Mouse (Mus musculus): ENCODE results near the gene Plpp3.

Gene Plpp3

GRCm38 (mm10) chr4:105156955-105157275, 232 bp upstream of the Plpp3 start:
- in situ Hi-C loops (cut with MboI; ENCODE audit: low sequenced_read_pairs): loop anchor here (10.0 kb wide), 1 partner anchor 158 kb away; no protein-coding TSS in a partner anchor

DNA sequence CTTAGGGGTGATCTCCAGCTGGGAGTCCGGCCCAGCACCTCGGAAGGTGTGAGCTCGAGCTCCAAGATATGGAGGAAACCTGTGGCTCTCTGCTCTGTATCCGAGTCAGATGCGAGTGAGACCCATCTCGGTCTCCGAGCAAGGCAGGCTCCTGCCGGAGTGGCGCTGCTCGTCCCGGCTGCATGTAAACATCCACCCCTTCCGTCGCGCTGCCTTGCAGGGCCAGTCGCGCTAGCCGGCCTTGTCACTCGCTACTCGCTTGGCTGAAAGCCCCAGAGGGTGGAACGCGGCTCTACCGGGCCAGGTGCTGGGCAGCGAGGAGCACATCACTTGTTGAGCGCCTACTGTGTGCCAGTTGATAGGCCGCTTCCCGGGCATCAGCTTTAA, 1.0 kb downstream of the Plpp3 start:
- in situ Hi-C loops (cut with MboI; ENCODE audit: low sequenced_read_pairs): loop anchor here (10.0 kb wide), 1 partner anchor 157 kb away; no protein-coding TSS in a partner anchor

- in situ Hi-C loops (cut with MboI; ENCODE audit: low sequenced_read_pairs): loop anchor here (10.0 kb wide), 1 partner anchor 156 kb away; no protein-coding TSS in a partner anchor
Measured at GRCm38 (mm10) chr4:105158651-105159530, 1.7 kb downstream of the Plpp3 start.

DNA sequence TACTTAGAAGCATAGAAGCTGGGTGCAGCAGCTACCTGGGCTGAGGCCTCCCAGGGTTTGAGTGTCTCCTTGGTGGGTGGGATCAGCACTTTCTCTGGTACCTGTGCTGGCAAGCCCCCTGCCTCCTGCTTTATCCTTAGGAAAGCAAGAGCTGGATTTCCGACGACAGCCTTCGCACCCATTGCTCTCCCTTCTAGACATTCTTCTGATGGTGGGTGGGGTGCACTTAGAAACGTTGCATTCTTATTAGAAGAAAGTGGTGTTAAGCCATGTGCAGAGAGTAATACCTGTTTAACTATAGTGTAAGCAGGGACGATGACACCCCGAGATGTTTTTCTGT, 2.4 kb downstream of the Plpp3 start:
- in situ Hi-C loops (cut with MboI; ENCODE audit: low sequenced_read_pairs): loop anchor here (10.0 kb wide), 1 partner anchor 155 kb away; no protein-coding TSS in a partner anchor

GRCm38 (mm10) chr4:105160470-105160869, 3.3 kb downstream of the Plpp3 start:
- in situ Hi-C loops (cut with MboI; ENCODE audit: low sequenced_read_pairs): no loop called here

DNA sequence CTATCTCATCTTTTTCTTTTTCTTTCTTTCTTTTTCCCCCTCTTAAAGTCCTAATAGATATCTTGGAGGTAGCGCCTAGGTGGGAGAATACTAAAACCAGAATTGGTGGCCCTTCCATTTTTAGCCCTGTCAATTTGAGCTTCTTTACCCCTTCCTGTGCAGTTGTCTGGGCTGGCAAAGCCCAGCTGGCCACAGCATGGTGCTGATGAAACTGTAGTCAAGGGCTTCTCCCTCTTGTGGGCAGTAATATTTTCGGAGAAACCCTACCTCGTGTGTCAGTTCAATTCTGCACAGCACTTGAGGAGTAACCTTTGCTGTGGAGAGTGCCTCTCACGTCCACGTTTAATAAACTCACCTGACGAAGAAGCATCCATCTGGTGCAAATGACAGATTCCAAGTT, 4.9 kb downstream of the Plpp3 start:
- in situ Hi-C loops (cut with MboI; ENCODE audit: low sequenced_read_pairs): no loop called here

DNA sequence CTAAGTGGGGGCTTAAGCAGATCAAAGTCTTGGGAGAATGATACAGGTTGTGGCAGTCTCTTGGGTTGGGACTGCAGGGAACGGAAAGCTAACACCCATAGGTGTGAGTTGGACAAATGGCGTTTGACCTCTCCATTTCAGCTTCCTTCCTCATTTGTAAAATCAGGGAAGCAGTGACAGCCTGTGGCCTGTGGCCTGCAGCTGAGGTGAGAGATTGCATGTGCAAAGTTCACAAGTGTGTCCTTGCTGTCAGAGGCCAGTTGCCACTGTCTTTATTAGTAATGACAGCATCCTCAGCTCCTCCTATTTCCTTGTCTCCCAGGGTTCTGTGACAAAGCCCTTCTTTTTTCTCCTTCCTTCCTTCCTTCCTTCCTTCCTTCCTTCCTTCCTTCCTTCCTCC, 5.5 kb downstream of the Plpp3 start:
- in situ Hi-C loops (cut with MboI; ENCODE audit: low sequenced_read_pairs): no loop called here

DNA sequence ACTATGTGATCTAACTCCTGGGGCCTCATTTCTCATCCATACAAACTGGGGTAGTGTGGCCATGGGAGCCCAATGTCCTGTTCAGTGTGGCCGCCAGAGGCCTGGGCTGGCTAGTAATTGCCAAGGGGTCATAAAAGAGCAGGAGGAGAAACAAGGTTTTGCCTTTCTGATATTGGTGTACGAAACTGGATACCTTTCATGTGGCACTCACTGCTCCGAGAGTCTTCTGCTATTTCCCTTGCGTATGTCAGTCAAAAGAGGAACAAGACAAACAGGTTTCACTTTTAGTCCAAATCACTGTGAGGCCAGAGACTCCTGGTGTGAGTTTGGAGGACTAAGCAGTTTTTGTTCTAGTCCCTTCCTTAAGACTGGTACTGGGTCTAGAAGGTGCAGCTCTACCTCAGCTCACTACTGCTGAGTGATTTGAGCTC, 6.8 kb downstream of the Plpp3 start:
- in situ Hi-C loops (cut with MboI; ENCODE audit: low sequenced_read_pairs): no loop called here

DNA sequence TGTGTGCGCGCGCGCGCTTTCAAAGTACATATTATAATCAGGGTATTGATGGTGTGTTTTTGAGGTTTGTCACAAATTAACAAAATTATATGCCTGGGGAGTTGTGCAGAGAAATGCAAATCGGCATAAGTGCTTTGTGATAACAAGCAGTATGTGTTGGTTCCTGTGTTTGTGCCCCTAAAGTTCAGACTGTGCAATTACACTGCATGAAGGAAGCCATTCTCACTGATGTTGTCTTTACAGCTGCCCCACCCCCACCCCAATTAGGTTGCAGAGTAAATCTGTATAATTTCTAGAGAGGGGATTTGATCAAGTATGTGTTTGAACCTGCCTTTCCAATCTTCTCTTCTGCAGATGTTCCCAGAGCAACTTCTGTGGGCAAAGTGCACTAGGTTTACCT, 7.8 kb downstream of the Plpp3 start:
- in situ Hi-C loops (cut with MboI; ENCODE audit: low sequenced_read_pairs): no loop called here

- in situ Hi-C loops (cut with MboI; ENCODE audit: low sequenced_read_pairs): no loop called here
Measured at GRCm38 (mm10) chr4:105169093-105169571, 12.0 kb downstream of the Plpp3 start.

DNA sequence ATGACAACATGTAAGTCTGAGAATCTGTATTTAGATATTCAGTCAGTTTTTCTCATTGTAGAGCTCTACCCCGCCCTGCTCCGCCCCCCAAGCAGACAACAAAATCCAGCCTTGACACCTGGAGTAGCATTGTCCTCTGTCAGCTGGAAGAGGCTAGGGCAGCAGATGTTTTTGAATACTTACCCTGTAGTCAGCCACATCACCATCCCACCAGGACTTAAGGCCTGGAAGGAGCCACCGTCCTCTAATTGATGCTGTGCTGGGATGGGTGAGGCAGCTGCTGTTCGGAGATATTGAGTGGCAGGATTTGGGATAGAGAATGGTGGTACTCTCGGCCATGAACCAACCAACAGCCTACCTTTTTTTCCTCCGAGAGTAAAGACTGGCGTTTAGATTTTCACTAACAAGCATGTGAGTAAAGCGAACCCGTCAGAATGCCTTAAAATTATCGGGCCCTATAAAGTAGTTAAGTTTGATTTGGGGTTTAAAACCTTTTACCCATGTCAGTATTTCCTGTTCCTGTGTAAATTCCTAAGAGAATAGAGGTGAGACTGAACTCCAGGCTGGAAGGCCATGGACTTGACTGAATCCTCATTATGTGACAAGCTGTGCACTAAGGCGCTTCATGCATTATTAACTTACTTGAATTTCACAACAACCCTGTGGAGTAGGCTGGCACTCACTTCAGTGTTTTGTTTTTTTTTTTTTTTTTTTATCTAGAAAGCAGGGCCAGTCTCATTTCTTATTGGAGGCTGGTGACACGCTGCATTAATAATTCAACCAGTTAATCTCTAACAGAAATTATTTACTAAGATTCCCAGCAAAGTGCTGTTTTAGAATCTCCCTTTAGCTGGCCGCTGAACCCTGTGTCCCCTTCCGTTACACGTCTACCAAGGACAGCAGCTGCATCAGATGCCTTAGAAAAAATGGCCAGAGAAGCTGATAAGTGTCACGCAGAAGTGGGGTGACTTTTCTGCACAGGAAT, 13.0 kb downstream of the Plpp3 start:
- in situ Hi-C loops (cut with MboI; ENCODE audit: low sequenced_read_pairs): no loop called here

DNA sequence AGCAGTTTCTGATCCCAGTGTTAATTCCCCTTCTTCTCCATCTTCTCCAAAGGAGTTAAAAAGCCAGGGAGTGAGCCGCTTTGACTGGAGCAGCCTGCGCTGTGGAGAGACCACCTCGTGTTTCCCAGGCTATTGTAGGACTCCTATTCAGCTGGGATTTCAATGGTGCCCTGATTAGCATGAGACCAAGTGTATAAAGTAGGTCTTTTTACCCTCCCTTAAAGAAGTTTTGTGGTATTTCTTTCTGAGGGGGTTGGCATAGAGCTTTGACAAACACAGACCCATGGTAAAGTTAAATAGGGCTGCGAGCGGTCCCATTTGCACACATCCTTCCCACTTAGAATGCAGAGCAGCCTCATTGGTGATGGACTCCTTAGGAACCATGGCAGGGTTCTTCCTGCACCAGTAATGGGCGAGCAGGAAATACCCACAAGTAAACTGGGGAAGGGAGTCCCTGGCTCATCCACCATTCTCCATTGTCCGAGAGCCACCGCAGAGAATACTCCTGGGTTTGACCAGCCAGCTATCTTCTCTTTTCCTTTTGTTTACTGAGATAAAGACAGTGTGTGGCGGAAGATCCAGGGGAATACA, 13.8 kb downstream of the Plpp3 start:
- in situ Hi-C loops (cut with MboI; ENCODE audit: low sequenced_read_pairs): no loop called here

DNA sequence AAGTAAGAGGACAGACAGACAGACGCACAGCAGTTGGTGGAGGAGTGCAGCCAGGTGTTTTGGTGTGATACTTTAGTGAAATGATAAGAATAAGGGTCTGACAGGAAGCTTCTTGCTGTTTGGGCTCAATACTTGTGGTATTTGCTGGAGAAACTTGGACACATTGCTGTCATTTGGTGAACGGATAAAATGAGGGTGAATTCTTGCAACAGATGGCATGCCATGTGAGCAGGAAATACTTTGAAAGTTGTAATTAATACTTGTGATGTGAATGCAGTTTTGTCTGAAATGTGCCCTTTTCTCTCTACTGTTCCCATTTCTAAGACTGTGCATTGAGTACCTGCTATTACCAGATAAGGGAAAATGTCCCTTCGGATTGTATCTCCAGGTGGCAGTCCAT, 14.3 kb downstream of the Plpp3 start:
- in situ Hi-C loops (cut with MboI; ENCODE audit: low sequenced_read_pairs): no loop called here

- in situ Hi-C loops (cut with MboI; ENCODE audit: low sequenced_read_pairs): no loop called here
Measured at GRCm38 (mm10) chr4:105174778-105175177, 17.6 kb downstream of the Plpp3 start.

DNA sequence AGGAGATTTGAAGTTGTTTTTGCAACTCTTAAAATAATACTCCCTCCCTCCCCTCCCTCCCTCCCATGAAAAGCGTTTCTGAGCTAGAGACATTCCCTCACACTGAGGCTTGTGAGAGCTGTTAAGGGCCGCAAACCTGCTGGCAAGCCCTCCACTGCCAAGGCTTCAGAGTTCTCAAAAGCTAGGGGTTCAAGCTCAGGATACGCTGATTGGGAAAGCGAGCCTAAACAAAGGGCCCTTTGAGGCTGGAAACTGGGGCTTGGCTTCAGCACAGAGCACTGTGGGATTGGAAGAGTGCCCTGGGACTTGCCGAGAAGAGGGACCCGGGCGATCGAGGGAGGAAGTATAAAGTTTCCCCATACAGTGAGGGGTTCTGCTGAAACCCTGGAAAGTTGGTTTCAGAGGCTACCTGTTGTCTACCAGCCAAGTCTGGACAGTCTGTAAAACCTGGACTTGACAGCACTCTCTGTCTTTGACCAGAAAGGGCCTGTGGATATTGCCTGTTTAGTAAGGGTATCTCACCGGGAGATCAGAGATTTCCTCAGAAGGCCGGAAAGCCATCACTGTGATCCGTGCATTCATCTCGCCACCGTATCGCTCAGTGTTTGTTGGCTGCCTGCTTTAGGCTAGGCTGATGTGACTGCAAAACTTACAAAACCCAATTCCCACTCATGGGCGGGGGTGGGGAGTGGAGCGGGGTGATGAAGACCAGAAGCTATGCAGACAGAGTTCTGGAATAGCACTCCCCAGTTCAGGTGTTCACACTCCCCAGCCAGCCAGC, 18.3 kb downstream of the Plpp3 start:
- in situ Hi-C loops (cut with MboI; ENCODE audit: low sequenced_read_pairs): no loop called here

- in situ Hi-C loops (cut with MboI; ENCODE audit: low sequenced_read_pairs): no loop called here
Measured at GRCm38 (mm10) chr4:105181014-105181658, 24.0 kb downstream of the Plpp3 start.

DNA sequence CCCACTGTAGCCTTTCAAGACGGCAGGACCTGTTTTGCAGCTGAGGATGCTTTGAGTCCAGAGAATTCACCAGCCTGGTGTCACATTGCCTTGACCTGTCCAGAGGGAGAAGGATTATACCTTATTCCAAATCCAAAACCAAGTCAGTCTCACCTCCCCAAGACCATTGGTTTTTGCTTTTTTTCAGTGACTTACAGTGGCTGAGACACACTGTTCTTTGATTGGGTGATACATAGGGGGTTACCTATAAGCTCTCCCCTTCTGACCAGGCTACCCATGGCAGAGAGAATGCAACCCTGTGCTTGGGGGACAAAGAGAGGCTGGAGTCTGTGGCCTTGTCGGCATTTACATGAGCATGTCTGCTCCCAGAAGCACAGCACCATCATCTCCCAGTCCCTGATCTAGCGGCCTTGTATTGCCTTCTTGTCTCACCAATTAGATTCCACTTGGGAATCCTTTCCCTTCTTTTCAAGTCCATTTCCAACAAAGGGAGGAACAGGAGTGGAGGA, 24.6 kb downstream of the Plpp3 start:
- in situ Hi-C loops (cut with MboI; ENCODE audit: low sequenced_read_pairs): no loop called here

DNA sequence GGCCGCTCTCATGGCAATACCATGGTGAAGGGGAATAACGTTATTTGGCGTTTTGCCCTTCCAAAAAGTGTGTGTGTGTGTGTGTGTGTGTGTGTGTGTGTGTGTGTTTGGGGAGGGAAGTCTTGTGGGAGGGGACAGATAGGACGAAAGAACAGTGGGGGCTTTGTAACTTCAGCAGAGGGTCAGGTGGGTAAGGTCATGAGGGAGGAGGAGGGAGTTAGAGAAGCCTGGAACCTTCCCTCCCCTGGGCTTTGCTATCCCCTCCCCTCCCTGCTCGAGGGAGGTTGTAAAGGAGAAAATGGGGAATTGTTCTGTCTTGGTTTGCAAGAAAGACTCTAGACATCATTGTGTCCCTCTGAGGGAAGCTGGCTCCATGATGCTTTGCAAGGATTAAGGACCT, 25.1 kb downstream of the Plpp3 start:
- in situ Hi-C loops (cut with MboI; ENCODE audit: low sequenced_read_pairs): no loop called here

DNA sequence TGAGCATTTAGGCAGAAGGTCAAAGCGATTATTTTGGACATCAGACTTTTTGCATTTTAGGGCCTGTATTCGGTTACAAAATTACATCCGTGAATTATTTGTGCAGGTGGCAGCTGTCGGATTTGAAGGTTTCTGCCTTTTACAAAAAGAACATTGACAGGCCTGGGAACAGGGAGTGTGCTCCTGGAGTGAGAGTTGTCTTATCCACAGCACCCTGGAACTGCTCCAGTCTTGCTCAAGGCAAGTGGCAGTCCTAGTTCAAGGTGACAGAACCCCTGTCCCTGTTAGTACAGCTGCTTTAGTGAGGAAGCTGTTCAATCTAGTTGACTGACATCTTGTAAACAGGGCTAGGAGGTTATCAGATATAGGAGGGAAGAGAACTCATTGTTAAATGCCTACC, 27.3 kb downstream of the Plpp3 start:
- in situ Hi-C loops (cut with MboI; ENCODE audit: low sequenced_read_pairs): no loop called here

GRCm38 (mm10) chr4:105184924-105185323, 27.8 kb downstream of the Plpp3 start:
- in situ Hi-C loops (cut with MboI; ENCODE audit: low sequenced_read_pairs): no loop called here

Data from CH12F3 (cell line).